Mouse (Mus musculus) erythroblast, embryonic 14.5 days (primary cell): Measurements from ENCODE around the gene Slc4a7.

Experiments used
- GATA1 ChIP-seq: IDR thresholded peaks from 2 replicates; pipeline ENCODE4 v1.6.1; 2012; ENCODE audit warnings: low read length, inconsistent platforms, mixed read lengths
- TAL1 ChIP-seq: IDR thresholded peaks from 3 replicates; pipeline ENCODE4 v1.6.1; 2012; ENCODE audit warnings: low read length, inconsistent platforms, mixed read lengths

- TF ChIP-seq TAL1: no peak
- TF ChIP-seq GATA1: no peak
Measured at GRCm38 (mm10) chr14:14709021-14709420, 6.9 kb downstream of the Slc4a7 start.
